Mouse (Mus musculus): ENCODE results near the gene Ttc33. TPM values are rescaled to one million over a fixed set of nuclear protein-coding genes. Genes with fewer than 3 reads are reported as not detected.
A peak's percentile ranks its signal among the peaks of the same experiment; 100 is the strongest.
"Not testable (repeated sequence)": the region's sequence is repeated elsewhere in the genome, so short reads cannot be mapped to it uniquely, and the experiment has no call there.

Ttc33 gene
- polyA plus RNA-seq, 1 experiment from 2014 or later = 55.0 TPM

DNA sequence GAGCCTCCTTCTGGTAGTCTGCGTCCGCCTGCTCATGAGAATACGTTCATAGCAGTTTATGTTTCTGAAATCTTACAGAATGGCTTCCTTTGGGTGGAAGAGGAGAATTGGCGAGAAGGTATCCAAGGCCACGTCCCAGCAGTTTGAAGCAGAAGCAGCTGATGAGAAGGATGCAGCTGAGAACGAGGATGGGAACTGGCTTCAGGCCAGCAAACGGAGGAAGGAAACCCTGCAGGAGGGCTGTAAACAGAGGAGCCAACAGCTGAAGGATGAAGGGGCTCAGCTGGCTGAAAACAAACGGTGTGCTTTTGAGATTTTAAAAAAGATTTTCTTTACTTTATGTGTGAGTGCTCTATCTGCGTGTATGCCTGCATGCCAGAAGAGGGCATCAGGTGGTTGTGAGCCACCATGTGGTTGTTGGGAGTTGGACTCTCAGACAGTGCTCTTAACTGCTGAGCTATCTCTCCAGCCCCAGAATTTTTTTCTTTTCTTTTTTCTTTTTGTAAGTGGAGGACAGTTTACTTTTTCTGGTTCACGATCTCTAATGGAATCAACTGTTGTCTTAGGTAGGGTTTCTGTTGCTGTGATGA lies 4.3 kb downstream of the Ttc33 start:
- Histone ChIP-seq H3K4me1 (replicated peaks) (peaks cover 25% of the 10 kb centered on the region), H3K27ac (replicated peaks) (no peak overlapping the region), H3K27me3 (no peaks in the 10 kb centered on the region), H3K36me3 (peaks cover 32% of the 10 kb centered on the region), H3K9me3 (no peaks in the 10 kb centered on the region), H3K4me2 (no peak overlapping the region), H3K4me3 (no peak overlapping the region), H3K9ac (no peak overlapping the region)
- no peak for ATAC-seq (ENCODE audit: low read depth)
- WGBS = 68% methylated on average over 10 of the region's 10 CpGs

DNA sequence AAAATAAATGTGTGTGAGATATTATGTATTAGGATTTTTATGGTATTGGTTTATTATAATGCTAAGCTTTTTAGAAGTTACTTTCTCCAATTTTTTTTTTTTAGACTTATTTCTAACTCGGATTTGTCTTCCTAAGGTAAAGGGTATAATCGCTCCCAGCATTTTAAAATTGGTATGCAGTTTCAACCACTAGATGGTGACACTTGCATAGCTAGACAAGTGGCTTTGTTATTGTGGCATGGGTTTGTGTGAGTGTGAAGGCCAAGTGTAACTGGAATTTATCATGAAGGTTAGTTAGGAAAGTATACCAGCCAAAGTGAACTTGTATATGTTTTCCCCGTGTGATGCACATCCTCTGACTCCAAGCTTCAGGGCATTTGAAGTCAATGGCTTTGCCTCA lies 8.5 kb downstream of the Ttc33 start:
- Histone ChIP-seq H3K27me3 (no peaks in the 10 kb centered on the region), H3K4me3 (no peak overlapping the region), H3K4me1 (replicated peaks) (peaks cover 8% of the 10 kb centered on the region; the same call in 1 of the 2 replicates), H3K36me3 (peaks cover 39% of the 10 kb centered on the region), H3K9ac (no peak overlapping the region), H3K4me2 (no peak overlapping the region), H3K27ac (replicated peaks) (no peak overlapping the region), H3K9me3 (no peaks in the 10 kb centered on the region)
- ATAC-seq (ENCODE audit: low read depth) = no peak
- WGBS = 87% methylated on average over 3 of the region's 3 CpGs

DNA sequence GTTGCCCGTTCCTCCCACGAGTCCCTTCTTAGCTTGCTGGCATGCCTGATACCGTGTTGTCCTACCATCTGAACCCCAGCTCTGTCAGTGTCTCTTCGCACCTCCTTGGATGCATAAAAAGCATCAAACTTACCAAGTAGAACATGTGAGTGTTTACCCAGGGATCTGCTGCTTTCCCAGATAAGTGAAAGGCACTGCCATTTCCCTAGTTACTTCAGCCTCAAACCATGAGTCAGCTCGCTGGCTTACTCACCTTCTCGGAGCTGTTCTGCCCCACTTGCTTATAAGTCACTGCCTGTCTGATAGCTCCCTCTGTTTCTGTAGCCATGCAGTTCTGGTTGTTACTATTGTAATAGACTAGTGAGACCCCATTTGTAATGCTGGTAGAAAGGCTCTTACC lies 9.1 kb downstream of the Ttc33 start:
- 94% methylated on average over 6 of the region's 6 CpGs for WGBS
- Histone ChIP-seq H3K9me3 (no peaks in the 10 kb centered on the region), H3K36me3 (peaks cover 37% of the 10 kb centered on the region)

DNA sequence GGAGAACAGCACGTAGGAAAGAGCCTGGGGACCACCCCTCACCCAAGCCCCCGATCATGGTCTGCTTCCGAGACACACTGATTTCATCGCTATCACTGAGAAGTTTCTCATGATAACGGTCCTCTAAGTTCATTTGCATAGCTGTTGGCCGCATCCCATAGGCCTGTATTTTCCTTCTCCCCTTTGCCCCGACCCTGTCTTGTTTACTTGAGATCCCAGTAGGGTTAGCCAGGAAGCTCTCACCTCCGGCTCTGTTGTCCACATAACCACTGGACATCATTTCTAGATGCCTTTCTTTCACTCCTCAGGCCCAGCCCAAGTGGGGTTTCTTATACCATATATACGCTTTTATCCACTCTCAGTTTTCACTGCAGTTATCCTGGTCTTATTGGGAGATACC lies 9.6 kb downstream of the Ttc33 start:
- Histone ChIP-seq H3K9me3 (no peaks in the 10 kb centered on the region), H3K36me3 (peaks cover 35% of the 10 kb centered on the region), H3K4me1 (replicated peaks) (no peaks in the 10 kb centered on the region), H3K4me2 (no peak overlapping the region), H3K4me3 (no peak overlapping the region), H3K27ac (replicated peaks) (no peak overlapping the region), H3K9ac (no peak overlapping the region), H3K27me3 (no peaks in the 10 kb centered on the region)
- WGBS = 90% methylated on average over 9 of the region's 9 CpGs
- no peak for ATAC-seq (ENCODE audit: low read depth)

More for the DNA sequence above, 9.1 kb downstream of the Ttc33 start:
- no peak overlapping the region for H3K27ac ChIP-seq (replicated peaks)
- no peak for ATAC-seq (ENCODE audit: low read depth)
- H3K27me3 ChIP-seq = no peaks in the 10 kb centered on the region
- no peak overlapping the region for H3K4me2 ChIP-seq
- peaks cover 3% of the 10 kb centered on the region; the same call in 1 of the 2 replicates for H3K4me1 ChIP-seq (replicated peaks)
- no peak overlapping the region for H3K4me3 ChIP-seq
- H3K9ac ChIP-seq = no peak overlapping the region

DNA sequence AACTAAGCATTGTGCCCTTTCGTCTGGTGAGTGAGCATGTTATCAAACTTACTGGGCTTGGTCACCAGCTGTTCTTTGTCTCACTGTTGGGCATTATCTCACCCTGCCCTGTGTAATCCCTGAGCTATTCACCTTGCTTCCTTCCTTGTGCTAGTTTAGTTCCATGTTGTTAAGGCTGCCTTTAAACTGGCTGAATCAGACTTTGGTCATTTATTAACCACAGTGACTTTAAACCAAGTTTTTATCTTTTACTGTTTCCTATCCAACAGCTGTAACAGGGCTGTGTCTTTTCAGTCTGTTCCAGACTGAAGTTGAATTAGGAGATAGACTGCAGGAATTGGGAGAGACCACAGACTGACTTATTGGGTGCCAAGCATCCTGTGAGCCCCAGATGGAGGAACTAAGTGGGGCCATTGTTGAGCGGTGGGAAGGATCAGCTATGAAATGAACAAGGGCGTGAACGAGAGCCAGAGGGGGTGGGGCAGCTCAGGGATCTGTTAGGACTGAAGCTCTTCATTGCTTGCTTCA lies 10.7 kb downstream of the Ttc33 start:
- WGBS = 49% methylated on average over 4 of the region's 4 CpGs
- Histone ChIP-seq H3K9me3 (no peaks in the 10 kb centered on the region), H3K4me2 (no peak overlapping the region), H3K27me3 (no peaks in the 10 kb centered on the region), H3K9ac (no peak overlapping the region), H3K27ac (replicated peaks) (no peak overlapping the region), H3K36me3 (peaks cover 30% of the 10 kb centered on the region), H3K4me1 (replicated peaks) (no peaks in the 10 kb centered on the region), H3K4me3 (no peak overlapping the region)
- ATAC-seq (ENCODE audit: low read depth) = no peak

DNA sequence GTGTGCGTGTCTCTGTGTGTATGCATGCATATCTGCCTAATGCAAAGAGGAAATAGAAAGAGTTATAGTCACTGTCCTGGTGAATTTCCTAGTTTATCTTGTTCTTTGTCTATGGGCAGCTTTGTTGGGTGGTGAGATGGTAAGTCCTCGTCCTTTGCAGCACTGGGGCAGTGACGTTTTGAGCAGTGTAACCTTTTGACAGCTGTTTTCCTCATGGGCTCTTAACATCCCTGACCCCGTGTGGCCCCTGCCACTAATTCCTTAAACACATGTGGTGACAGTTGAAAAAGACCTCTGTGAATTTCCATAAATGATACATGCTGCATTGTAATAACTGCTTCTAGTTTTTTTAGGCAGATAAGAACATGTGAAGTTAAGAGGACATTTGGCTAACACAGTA lies 11.4 kb downstream of the Ttc33 start:
- H3K4me2 ChIP-seq = no peak overlapping the region
- peaks cover 28% of the 10 kb centered on the region for H3K36me3 ChIP-seq
- H3K4me1 ChIP-seq (replicated peaks) = no peaks in the 10 kb centered on the region
- H3K27me3 ChIP-seq = no peaks in the 10 kb centered on the region
- H3K4me3 ChIP-seq = no peak overlapping the region
- H3K9ac ChIP-seq = no peak overlapping the region
- H3K9me3 ChIP-seq = no peaks in the 10 kb centered on the region
- H3K27ac ChIP-seq (replicated peaks) = no peak overlapping the region
- no peak for ATAC-seq (ENCODE audit: low read depth)
- 69% methylated on average over 4 of the region's 4 CpGs for WGBS

DNA sequence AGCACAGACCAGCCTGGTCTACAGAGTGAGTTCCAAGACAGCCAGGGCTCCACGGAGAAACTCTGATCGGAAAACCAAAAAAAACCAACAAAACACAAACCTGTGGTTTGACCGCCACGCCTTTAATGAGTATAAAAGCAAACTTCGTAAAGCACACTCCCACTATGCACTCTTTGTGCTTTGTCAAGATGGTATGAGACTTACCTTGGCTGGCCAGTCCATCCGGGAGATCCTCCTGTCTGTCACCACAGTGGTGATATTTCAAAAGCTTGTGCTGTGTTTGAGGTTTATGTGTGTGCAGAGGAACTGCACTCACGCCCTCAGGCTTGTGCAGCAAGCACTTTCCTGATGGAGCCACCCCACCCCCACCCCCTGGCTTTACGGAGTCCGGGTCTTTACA lies 19.9 kb downstream of the Ttc33 start:
- Histone ChIP-seq H3K27me3 (no peaks in the 10 kb centered on the region), H3K4me1 (replicated peaks) (no peaks in the 10 kb centered on the region), H3K27ac (replicated peaks) (no peak overlapping the region), H3K9me3 (no peaks in the 10 kb centered on the region), H3K4me2 (no peak overlapping the region), H3K9ac (no peak overlapping the region), H3K4me3 (no peak overlapping the region), H3K36me3 (0 out of 2 replicates have a peak, but pooled peaks cover 6% of the 10 kb centered on the region)
- WGBS = 85% methylated on average over 9 of the region's 9 CpGs
- no peak for ATAC-seq (ENCODE audit: low read depth)

DNA sequence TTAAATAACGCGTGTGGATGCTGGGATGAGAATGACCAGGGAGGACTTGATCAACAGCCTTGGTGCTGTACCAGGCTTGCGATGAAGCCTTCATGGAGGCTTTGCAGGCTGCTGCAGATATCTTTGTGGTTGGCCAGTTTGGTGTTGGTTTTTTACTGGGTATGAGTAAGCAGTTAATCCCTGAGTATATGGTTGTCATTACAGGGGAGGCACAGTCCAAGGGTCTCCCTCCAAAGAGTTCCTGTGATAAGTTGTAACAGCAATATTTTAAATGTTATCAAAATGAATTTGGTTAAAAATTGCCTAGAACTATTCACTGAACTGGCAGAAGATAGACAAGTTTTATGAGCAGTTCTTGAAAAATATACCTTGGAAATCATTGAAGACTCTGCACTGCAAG lies 23.8 kb downstream of the Ttc33 start:
- Histone ChIP-seq H3K27me3 (no peaks in the 10 kb centered on the region), H3K27ac (replicated peaks) (no peak overlapping the region), H3K9me3 (no peaks in the 10 kb centered on the region), H3K36me3 (peaks cover 11% of the 10 kb centered on the region), H3K4me2 (no peak overlapping the region), H3K4me1 (replicated peaks) (no peaks in the 10 kb centered on the region), H3K4me3 (no peak overlapping the region), H3K9ac (no peak overlapping the region)
- no peak for ATAC-seq (ENCODE audit: low read depth)
- 98% methylated on average over 3 of the region's 3 CpGs for whole genome bisulfite sequencing

DNA sequence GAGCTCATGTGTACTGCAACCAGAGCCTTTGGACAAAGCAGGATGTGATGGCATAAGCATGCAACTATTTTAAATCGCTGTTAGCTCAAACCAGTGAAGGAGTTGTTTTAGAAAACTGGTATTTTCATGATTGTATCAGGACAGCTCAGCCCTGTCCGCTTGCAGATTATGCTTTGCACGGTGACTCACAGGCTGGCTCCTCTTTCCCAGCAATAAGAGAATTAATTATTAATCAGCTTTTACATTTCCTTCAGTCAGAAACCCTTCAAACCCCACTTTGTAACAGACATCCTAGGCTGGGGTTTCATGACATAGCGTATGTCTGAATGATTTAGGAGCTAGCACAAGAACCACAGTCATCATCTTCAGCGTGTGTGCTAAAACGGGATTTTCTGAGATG lies 35.2 kb downstream of the Ttc33 start:
- ATAC-seq (ENCODE audit: low read depth) = no peak
- Histone ChIP-seq H3K9ac (no peak overlapping the region), H3K4me1 (replicated peaks) (no peaks in the 10 kb centered on the region), H3K27ac (replicated peaks) (no peak overlapping the region), H3K36me3 (0 out of 2 replicates have a peak, but pooled peaks cover 7% of the 10 kb centered on the region), H3K27me3 (no peaks in the 10 kb centered on the region), H3K4me3 (no peak overlapping the region), H3K9me3 (0 out of 2 replicates have a peak, but pooled peaks cover 3% of the 10 kb centered on the region), H3K4me2 (no peak overlapping the region)
- 88% methylated on average over 6 of the region's 6 CpGs for WGBS

DNA sequence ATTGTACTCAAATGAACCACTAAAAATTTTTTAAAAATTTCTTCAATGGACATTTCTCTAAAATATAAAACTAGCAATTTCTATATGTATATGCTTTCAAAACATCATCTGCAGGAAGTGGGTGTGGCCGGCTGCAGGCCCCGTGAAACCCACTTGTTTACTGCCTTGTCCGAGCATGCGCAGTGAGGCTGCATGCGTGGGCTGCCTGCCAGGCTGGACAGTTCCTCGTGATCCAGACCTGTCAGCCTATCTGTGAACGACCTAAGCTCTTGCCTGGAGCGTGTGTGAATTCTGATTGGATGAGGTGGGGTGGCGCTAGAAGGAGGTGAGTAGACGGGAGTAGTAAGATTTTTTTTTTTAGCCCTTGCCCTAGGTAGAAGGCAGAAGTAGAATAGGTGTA lies 45.4 kb downstream of the Ttc33 start:
- H3K27me3 ChIP-seq; H3K27ac ChIP-seq (replicated peaks); H3K4me2 ChIP-seq; H3K9me3 ChIP-seq; ATAC-seq (ENCODE audit: low read depth); H3K36me3 ChIP-seq; H3K4me1 ChIP-seq (replicated peaks); H3K4me3 ChIP-seq; H3K9ac ChIP-seq: not testable (repeated sequence)
- WGBS = 88% methylated on average over 10 of the region's 10 CpGs

DNA sequence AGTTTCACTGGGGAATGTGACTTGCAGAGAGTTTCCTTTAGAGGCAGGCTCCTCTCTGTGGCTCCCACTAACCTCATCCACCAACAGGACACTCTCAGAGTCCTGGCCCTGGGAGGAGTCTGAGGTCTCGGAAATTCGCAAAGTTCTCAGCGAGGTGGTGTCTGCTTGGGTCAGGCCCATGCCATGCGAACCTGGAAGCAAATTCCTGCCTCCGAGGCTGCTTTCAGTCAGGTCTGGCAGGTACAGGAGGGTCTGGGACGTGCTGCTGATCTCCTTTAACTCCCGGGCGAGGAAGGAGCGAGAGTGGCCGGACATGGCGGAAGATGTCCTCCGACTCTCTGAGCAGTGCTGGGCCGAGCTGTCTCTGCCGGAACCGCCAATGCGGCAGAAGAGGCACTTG lies 49.3 kb downstream of the Ttc33 start:
- Histone ChIP-seq H3K4me1 (replicated peaks) (no peaks in the 10 kb centered on the region), H3K36me3 (no peaks in the 10 kb centered on the region), H3K27me3 (0 out of 2 replicates have a peak, but pooled peaks cover 4% of the 10 kb centered on the region), H3K4me3 (no peak overlapping the region), H3K9me3 (no peaks in the 10 kb centered on the region), H3K27ac (replicated peaks) (no peak overlapping the region), H3K9ac (no peak overlapping the region), H3K4me2 (no peak overlapping the region)
- no peak for ATAC-seq (ENCODE audit: low read depth)
- 91% methylated on average over 16 of the region's 16 CpGs for WGBS

DNA sequence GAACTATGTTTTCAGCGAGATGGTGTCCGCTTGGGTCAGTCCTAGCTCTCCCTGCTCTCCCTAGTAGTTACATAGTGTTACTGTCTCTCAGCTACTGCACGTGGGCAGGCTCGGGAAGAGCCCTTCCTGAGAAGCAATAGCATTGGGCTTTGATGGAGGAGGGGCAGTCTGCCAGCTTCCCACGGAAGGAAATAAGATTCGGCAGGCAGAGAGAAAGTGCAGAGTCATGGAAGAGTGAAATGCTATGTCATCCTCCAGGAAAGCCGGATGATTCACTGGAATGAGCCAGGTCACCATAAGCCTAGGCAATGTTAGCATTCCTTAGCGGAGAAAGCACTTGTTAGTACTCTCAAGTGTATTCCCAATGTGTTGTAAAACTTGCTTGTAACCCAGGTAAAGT lies 50.2 kb downstream of the Ttc33 start:
- Histone ChIP-seq H3K27ac (replicated peaks) (no peak overlapping the region), H3K4me2 (no peak overlapping the region), H3K4me1 (replicated peaks) (no peaks in the 10 kb centered on the region), H3K4me3 (no peak overlapping the region), H3K9me3 (no peaks in the 10 kb centered on the region), H3K9ac (no peak overlapping the region), H3K36me3 (no peaks in the 10 kb centered on the region), H3K27me3 (0 out of 2 replicates have a peak, but pooled peaks cover 8% of the 10 kb centered on the region)
- WGBS = 39% methylated on average over 8 of the region's 8 CpGs
- no peak for ATAC-seq (ENCODE audit: low read depth)

DNA sequence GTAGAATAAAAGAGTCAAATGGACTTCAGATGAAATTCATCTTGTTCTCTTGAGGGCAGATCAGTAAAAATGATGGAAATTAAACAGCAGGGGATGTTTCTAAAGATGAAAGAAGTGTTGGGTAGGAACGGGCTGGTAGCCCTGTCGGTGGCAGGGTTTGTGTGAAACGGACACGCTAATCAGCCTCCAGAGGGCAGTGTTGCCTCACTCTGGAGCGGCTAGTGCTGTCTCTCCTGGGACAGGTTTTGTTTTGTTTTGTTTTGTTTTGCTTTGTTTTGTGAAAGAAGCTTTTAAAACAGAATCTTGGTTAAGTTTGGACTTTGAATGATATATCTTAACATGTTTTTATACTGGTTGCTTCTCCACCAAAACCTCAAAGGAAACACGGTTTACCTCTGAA lies 51.2 kb downstream of the Ttc33 start:
- Histone ChIP-seq H3K27me3 (peaks cover 17% of the 10 kb centered on the region), H3K4me3 (no peak overlapping the region), H3K9ac (no peak overlapping the region), H3K27ac (replicated peaks) (no peak overlapping the region), H3K9me3 (no peaks in the 10 kb centered on the region), H3K36me3 (no peaks in the 10 kb centered on the region), H3K4me2 (no peak overlapping the region), H3K4me1 (replicated peaks) (no peaks in the 10 kb centered on the region)
- peak; percentile 77; the same call in 1 of the 2 replicates for ATAC-seq (ENCODE audit: low read depth)
- 14% methylated on average over 6 of the region's 6 CpGs for WGBS

Data from neural tube, embryonic 13.5 days (tissue).